Mouse (Mus musculus) adipocyte (in vitro differentiated cells): ENCODE measurements around the gene Alyref2.
"Not testable (repeated sequence)": the region's sequence is repeated elsewhere in the genome, so short reads cannot be mapped to it uniquely, and the experiment has no call there.

ENCODE experiments used
- DNase-seq: peaks from one replicate; pipeline ENCODE4 v3.0.0-alpha.2; 2016; ENCODE audit warnings: low spot score

Alyref2 gene

GRCm38 (mm10) chr1:171503250-171503591, at the start of gene Alyref2:
Alyref2 (plus strand) TSS chr1:171503478.
- DNase-seq, result peak; percentile 99

- no peak for DNase-seq
These were observed 48.4 kb upstream of the Alyref2 start for GRCm38 (mm10) chr1:171454926-171455325.

- DNase-seq, result no peak
These were observed 45.7 kb upstream of the Alyref2 start for GRCm38 (mm10) chr1:171457568-171457967.

- DNase-seq, result peak; percentile 52
These were observed 43.5 kb upstream of the Alyref2 start for GRCm38 (mm10) chr1:171459791-171460190.

GRCm38 (mm10) chr1:171460551-171461503, 42.5 kb upstream of the Alyref2 start:
- no peak for DNase-seq

- DNase-seq, result no peak
These were observed 40.1 kb upstream of the Alyref2 start for GRCm38 (mm10) chr1:171463133-171463532.

GRCm38 (mm10) chr1:171465749-171466412, 37.4 kb upstream of the Alyref2 start:
- no peak for DNase-seq

- no peak for DNase-seq
These were observed 36.7 kb upstream of the Alyref2 start for GRCm38 (mm10) chr1:171466565-171466964.

GRCm38 (mm10) chr1:171469678-171470077, 33.6 kb upstream of the Alyref2 start:
- DNase-seq, result no peak

- peak; percentile 65 for DNase-seq
These were observed 32.9 kb upstream of the Alyref2 start for GRCm38 (mm10) chr1:171470371-171470871.

- DNase-seq, result peak; percentile 27
These were observed 32.4 kb upstream of the Alyref2 start for GRCm38 (mm10) chr1:171470896-171471295.

- no peak for DNase-seq
These were observed 31.8 kb upstream of the Alyref2 start for GRCm38 (mm10) chr1:171471452-171471851.

- DNase-seq, result not testable (repeated sequence)
These were observed 31.3 kb upstream of the Alyref2 start for GRCm38 (mm10) chr1:171471941-171472340.

GRCm38 (mm10) chr1:171473506-171473905, 29.8 kb upstream of the Alyref2 start:
- no peak for DNase-seq

GRCm38 (mm10) chr1:171473920-171474640, 29.2 kb upstream of the Alyref2 start:
- no peak for DNase-seq

GRCm38 (mm10) chr1:171477123-171477522, 26.2 kb upstream of the Alyref2 start:
- no peak for DNase-seq

- no peak for DNase-seq
These were observed 25.3 kb upstream of the Alyref2 start for GRCm38 (mm10) chr1:171477758-171478545.

GRCm38 (mm10) chr1:171478968-171479367, 24.3 kb upstream of the Alyref2 start:
- DNase-seq, result peak; percentile 69

GRCm38 (mm10) chr1:171494241-171494640, 9.0 kb upstream of the Alyref2 start:
- DNase-seq, result no peak

- no peak for DNase-seq
These were observed 7.9 kb upstream of the Alyref2 start for GRCm38 (mm10) chr1:171495371-171495770.

GRCm38 (mm10) chr1:171499856-171500255, 3.4 kb upstream of the Alyref2 start:
- DNase-seq, result no peak
